Mouse (Mus musculus) cerebellum, adult 2 months (tissue): ENCODE measurements around the gene Prps1.

Source experiments
- CTCF ChIP-seq: fragments of 200-500 bp; IDR thresholded peaks from 2 replicates; pipeline ENCODE4 v1.5.1; 2011; ENCODE audit warnings: low read depth, mild to moderate bottlenecking, control low read depth, low read length, moderate library complexity, borderline replicate concordance; ENCODE audit not compliant: insufficient read depth
- POLR2A ChIP-seq: fragments of 200-500 bp; IDR thresholded peaks from 2 replicates; pipeline ENCODE4 v1.6.1; 2011; ENCODE audit warnings: low read length, control low read depth, borderline replicate concordance; ENCODE audit not compliant: insufficient read depth

DNA sequence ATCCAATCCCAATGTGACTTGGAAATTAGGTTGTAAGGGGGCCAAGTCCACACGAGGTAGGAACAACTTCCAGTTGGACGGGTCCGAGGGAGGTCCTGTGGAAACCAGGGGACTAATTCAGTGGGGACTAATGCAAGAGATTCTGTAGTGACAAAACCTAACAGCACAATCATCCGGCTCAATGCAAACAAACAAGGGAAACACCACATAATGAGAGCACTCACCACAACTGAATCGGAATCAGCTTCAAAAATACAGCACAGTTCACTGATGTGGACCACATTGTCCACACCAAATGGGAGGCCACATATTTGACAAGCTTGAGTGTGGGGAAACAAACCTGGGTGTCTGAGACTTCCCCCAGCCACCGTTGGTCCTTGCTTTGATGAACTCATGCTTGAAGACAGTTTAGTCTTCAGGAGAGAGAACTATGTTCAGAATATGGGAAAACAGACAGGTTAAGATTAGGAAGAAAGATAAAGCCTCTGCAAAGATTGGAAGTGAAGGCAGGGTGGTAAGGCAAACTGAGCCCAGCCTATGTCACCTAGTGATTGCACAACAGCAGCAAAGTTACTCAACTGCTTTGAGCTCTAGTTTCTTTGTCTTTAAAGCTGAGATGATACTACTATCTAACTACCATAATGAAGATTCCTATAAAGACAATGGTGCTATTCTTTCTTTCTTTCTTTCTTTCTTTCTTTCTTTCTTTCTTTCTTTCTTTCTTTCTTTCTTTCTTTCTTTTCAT lies 50.2 kb downstream of the Prps1 start:
- TF ChIP-seq CTCF: no peak
- TF ChIP-seq POLR2A: no peak
